Mouse (Mus musculus): ENCODE data around the gene Setd7. TPM values are rescaled to one million over a fixed set of nuclear protein-coding genes. Genes with fewer than 3 reads are reported as not detected.

The Setd7 gene
- polyA plus RNA-seq, 1 experiment from 2014 or later: 2.7 TPM

GRCm38 (mm10) chr3:51468530-51468929 lies 92.1 kb downstream of the Setd7 start:
- 91% methylated on average over 2 of the region's 2 CpGs for WGBS
- Histone ChIP-seq H3K9ac (ENCODE audit: low read depth, low read length) (no peak overlapping the region), H3K36me3 (ENCODE audit: control insufficient read depth, insufficient read depth, low read length) (peaks cover 33% of the 10 kb centered on the region), H3K27me3 (replicated peaks; ENCODE audit: control insufficient read depth, insufficient read depth, low read length) (no peaks in the 10 kb centered on the region), H3K27ac (ENCODE audit: low read depth, low read length) (no peak overlapping the region), H3K4me2 (ENCODE audit: low read length) (no peak overlapping the region), H3K9me3 (ENCODE audit: control insufficient read depth, low read length) (no peaks in the 10 kb centered on the region), H3K4me1 (ENCODE audit: control insufficient read depth, insufficient read depth, low read depth, low read length) (no peaks in the 10 kb centered on the region), H3K4me3 (ENCODE audit: low read length) (no peak overlapping the region)
- no peak for ATAC-seq

Other genes starting within 250 kb of the Setd7 start
- gene Elf2, start 220.2 kb downstream of the Setd7 start, polyA plus RNA-seq (2015; fragmentation: Nextera tagmentation; extraction: Ambion mirVana): 30.2 and 31.4 TPM in 2 replicates
- 1.8 and 2.2 TPM in 2 replicates for gene Mgarp, start 164.1 kb downstream of the Setd7 start, polyA plus RNA-seq (2015; fragmentation: Nextera tagmentation; extraction: Ambion mirVana)
- gene Ndufc1, start 151.9 kb downstream of the Setd7 start, polyA plus RNA-seq (2015; fragmentation: Nextera tagmentation; extraction: Ambion mirVana): 688 and 807 TPM in 2 replicates
- 32.6 and 34.5 TPM in 2 replicates for gene Naa15, start 145.7 kb downstream of the Setd7 start, polyA plus RNA-seq (2015; fragmentation: Nextera tagmentation; extraction: Ambion mirVana)
- 29.2 and 32.0 TPM in 2 replicates for gene Rab33b, start 77.0 kb downstream of the Setd7 start, polyA plus RNA-seq (2015; fragmentation: Nextera tagmentation; extraction: Ambion mirVana)
- gene Mgst2, start 99.5 kb upstream of the Setd7 start, polyA plus RNA-seq (2015; fragmentation: Nextera tagmentation; extraction: Ambion mirVana): 0.33 and 0.40 TPM in 2 replicates

All from hindbrain, embryonic 16.5 days (tissue).